Mouse (Mus musculus) neural tube, embryonic 14.5 days (tissue): Measurements from ENCODE around the gene Gpd1l. TPM values are rescaled to one million over a fixed set of nuclear protein-coding genes. Genes with fewer than 3 reads are reported as not detected.
"Not testable (repeated sequence)": the region's sequence is repeated elsewhere in the genome, so short reads cannot be mapped to it uniquely, and the experiment has no call there.

Experiments
- ATAC-seq: fragments of 200-750 bp; cut with Nextera tagmentation; 2 replicates; pipeline ENCODE4 v1.8.0; 2017; ENCODE audit warnings: low read depth, mild to moderate bottlenecking, moderate TSS enrichment, moderate library complexity
- H3K27ac ChIP-seq: fragments of 300-500 bp; sonication (generic); 2 replicates; pipeline ENCODE4 v1.5.1; 2014; ENCODE audit warnings: low read depth, mild to moderate bottlenecking, control low read depth, low read length, moderate library complexity, mixed read lengths
- H3K27me3 ChIP-seq: fragments of 300-500 bp; sonication (generic); 2 replicates; pipeline ENCODE4 v1.6.1; 2014; ENCODE audit warnings: low read length; ENCODE audit not compliant: control insufficient read depth, insufficient read depth
- H3K36me3 ChIP-seq: fragments of 300-500 bp; sonication (generic); 2 replicates; pipeline ENCODE4 v1.6.1; 2014; ENCODE audit warnings: low read length, mixed read lengths; ENCODE audit not compliant: control insufficient read depth, insufficient read depth
- H3K4me1 ChIP-seq: fragments of 300-500 bp; sonication (generic); 2 replicates; pipeline ENCODE4 v1.6.1; 2014; ENCODE audit warnings: low read length; ENCODE audit not compliant: control insufficient read depth, insufficient read depth
- H3K4me2 ChIP-seq: fragments of 300-500 bp; sonication (generic); 2 replicates; pipeline ENCODE4 v1.6.1; 2014; ENCODE audit warnings: mild to moderate bottlenecking, low read depth, low read length, control low read depth
- H3K4me3 ChIP-seq: fragments of 300-500 bp; sonication (generic); 2 replicates; pipeline ENCODE4 v1.5.1; 2014; ENCODE audit warnings: low read depth, low read length, control low read depth, mixed read lengths
- H3K9ac ChIP-seq: fragments of 300-500 bp; sonication (generic); replicated peaks from 2 replicates; pipeline ENCODE4 v1.6.1; 2014; ENCODE audit warnings: low read depth, mild to moderate bottlenecking, control low read depth, low read length, mixed read lengths
- H3K9me3 ChIP-seq: fragments of 300-500 bp; sonication (generic); 2 replicates; pipeline ENCODE4 v1.6.1; 2016; ENCODE audit warnings: low read length; ENCODE audit not compliant: control insufficient read depth
- WGBS: fragments of 180-500 bp; shearing (Covaris S2); extraction: QIAGEN DNeasy Blood & Tissue Kit; methylation state at CpG from one replicate; pipeline ENCODE4 v1.1.7; 2014; 5-methylcytosine and 5-hydroxymethylcytosine counted together
- polyA plus RNA-seq: library from polyadenylated mRNA; unstranded; fragments of >200 nt; fragmentation: Nextera tagmentation; extraction: Ambion mirVana; gene quantifications from 2 replicates; pipeline ENCODE4 v1.2.1, GENCODE M21; 2014

Gene Gpd1l
- polyA plus RNA-seq, result 24.9 and 26.0 TPM in 2 replicates

DNA sequence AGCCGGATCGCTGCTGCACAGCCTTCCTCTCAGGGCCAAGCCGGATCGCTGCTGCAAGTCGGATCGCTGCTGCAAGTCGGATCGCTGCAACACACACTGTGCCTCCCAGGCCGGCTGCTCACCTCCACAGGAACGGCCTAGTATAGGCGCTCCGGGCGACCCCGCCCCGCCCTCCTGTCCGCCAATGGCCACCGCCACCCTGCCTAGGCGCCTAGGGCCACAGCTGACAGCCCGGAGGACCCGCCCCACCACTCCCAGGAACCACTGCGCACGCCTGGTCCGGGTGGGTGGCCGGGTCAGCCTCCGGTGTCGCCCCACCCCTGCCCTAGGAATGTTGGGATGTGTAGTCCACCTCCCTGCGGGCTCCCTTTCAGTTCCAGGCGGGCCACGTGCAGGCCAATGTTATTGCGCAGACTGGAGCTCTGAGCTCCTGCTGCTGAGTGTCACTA is at the start of gene Gpd1l:
TSS of gene Gpd1l (minus strand) at position 265 of the 449 bp plus-strand sequence.
- WGBS, result under 1% methylated on average over 30 of the region's 30 CpGs
- peak within 1 kb of the TSS; percentile 73 for H3K4me3 ChIP-seq
- no peaks in the 10 kb centered on the region for H3K9me3 ChIP-seq
- peak; percentile 98 for ATAC-seq
- H3K9ac ChIP-seq, result peak within 1 kb of the TSS; percentile 80
- peak within 1 kb of the TSS; percentile 99 for H3K4me2 ChIP-seq
- H3K36me3 ChIP-seq, result no peaks in the 10 kb centered on the region
- H3K27ac ChIP-seq, result peak within 1 kb of the TSS; percentile 64
- no peaks in the 10 kb centered on the region for H3K27me3 ChIP-seq
- H3K4me1 ChIP-seq, result peaks cover 7% of the 10 kb centered on the region; the same call in 1 of the 2 replicates

DNA sequence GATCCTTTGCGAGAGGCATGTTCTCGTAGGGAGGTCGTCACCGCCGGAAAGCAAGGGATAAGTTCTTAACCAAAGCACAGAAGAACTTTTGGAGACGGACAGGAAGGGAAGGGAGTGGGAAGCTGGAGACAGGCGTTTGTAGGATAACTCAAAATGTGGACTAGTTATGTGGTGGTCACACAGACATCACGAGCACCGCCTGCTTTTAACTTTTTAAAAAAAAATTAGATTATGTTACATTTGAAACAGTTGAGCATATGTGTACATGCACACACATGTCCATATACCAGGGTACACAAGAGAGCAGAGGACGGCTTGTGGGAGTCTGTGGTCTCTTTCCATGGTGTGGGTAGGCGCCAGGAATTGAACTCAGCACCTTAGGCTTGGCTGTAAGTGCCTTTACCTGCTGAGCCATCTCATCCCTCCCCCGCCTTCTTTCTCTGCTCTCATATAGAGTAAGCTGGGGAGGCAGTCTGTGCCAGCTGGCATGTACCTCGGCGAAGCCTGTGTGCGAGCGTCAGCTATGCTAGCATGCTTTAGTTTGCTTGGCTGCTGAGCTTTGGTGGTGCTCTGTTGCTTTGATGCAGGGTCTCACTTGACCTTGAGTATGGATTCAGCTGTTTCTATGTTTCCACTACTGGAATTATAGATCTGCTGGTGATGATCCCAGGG is 49.0 kb upstream of the Gpd1l start, which contains the start of gene Rps27rt:
TSS of gene Rps27rt (minus strand) at position 51 of the 672 bp plus-strand sequence.
- H3K36me3 ChIP-seq, result no peaks in the 10 kb centered on the region
- 94% methylated on average over 16 of the region's 16 CpGs for WGBS
- H3K4me1 ChIP-seq, result peaks cover 6% of the 10 kb centered on the region; the same call in 1 of the 2 replicates
- no peak within 1 kb of the TSS for H3K9ac ChIP-seq
- H3K4me3 ChIP-seq, result no peak within 1 kb of the TSS
- no peaks in the 10 kb centered on the region for H3K27me3 ChIP-seq
- ATAC-seq, result no peak
- no peak within 1 kb of the TSS for H3K4me2 ChIP-seq
- H3K27ac ChIP-seq, result no peak within 1 kb of the TSS
- H3K9me3 ChIP-seq, result no peaks in the 10 kb centered on the region

DNA sequence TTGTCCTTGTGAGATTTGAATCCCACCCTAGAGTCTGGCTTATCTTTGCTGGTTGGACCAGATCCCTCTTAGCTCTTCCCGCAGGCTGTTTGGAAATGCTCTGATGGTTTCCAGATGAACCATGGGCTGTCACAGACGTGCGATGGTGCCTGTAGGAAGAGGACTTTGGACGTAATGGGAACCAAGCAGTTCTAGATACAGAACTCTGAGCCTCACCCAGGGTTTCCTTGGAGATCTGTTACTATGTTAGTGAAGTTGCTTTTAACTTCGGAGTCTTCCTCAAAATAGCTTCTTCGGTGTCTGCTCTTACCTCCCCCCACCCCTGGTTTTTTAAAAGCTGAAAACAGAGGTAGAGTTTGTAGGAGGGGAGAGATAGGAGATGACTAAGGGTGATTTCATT is 46.2 kb upstream of the Gpd1l start:
- no peak for ATAC-seq
- Histone ChIP-seq H3K9ac (no peak overlapping the region), H3K9me3 (no peaks in the 10 kb centered on the region), H3K36me3 (no peaks in the 10 kb centered on the region), H3K27me3 (no peaks in the 10 kb centered on the region), H3K4me3 (no peak overlapping the region), H3K27ac (no peak overlapping the region), H3K4me1 (peaks cover 6% of the 10 kb centered on the region; the same call in 1 of the 2 replicates), H3K4me2 (peak overlapping the region; percentile 83; the same call in 1 of the 2 replicates)
- 74% methylated on average over 6 of the region's 6 CpGs for WGBS

DNA sequence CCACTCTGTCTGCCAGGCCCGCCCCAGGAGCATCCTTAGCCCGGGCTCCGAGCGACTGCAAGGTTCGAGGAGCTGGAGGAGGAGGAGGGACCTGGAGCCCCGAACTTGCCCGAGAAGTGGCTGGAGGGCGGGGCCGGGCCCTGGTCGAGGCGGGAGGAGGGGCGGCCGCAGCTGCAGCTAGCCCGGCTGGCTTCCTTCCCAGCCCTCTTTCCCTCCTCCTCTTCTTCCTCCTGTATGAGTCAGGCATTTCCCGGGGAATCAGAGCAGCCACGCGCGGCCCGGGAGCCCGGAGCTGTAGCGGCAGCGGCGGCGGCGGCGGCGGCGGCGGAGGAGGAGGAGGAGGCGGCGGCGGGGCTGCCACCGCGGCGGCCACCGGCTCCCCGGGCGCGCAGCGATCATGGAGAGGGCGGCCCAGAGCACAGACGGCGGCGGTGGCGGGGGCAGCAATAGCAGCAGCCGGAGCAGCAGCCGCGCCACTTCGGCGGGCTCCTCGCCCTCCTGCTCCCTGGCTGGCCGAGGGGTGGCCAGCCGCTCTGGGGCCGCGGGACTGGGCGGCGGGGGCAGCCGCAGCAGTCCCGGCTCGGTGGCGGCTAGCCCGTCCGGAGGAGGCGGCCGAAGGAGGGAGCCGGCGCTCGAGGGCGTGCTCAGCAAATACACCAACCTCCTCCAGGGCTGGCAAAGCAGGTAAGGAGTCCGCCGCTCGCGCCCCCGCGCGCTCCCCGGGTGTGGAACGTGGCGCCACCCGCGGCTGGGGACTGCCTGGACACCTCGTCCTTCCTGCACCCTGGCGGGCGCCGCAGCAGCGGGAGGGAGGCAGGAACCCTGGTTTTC is 44.7 kb upstream of the Gpd1l start, which contains the start of gene Osbpl10:
TSS of gene Osbpl10 (plus strand) at position 289 of the 831 bp plus-strand sequence.
- Histone ChIP-seq H3K4me1 (peaks cover 6% of the 10 kb centered on the region; the same call in 1 of the 2 replicates), H3K27ac (peak within 1 kb of the TSS; percentile 78), H3K4me2 (peak within 1 kb of the TSS; percentile 83), H3K9me3 (no peaks in the 10 kb centered on the region), H3K4me3 (peak within 1 kb of the TSS; percentile 73), H3K27me3 (no peaks in the 10 kb centered on the region), H3K36me3 (no peaks in the 10 kb centered on the region), H3K9ac (peak within 1 kb of the TSS; percentile 83)
- peak; percentile 86 for ATAC-seq
- under 1% methylated on average over 49 of the region's 86 CpGs for WGBS

DNA sequence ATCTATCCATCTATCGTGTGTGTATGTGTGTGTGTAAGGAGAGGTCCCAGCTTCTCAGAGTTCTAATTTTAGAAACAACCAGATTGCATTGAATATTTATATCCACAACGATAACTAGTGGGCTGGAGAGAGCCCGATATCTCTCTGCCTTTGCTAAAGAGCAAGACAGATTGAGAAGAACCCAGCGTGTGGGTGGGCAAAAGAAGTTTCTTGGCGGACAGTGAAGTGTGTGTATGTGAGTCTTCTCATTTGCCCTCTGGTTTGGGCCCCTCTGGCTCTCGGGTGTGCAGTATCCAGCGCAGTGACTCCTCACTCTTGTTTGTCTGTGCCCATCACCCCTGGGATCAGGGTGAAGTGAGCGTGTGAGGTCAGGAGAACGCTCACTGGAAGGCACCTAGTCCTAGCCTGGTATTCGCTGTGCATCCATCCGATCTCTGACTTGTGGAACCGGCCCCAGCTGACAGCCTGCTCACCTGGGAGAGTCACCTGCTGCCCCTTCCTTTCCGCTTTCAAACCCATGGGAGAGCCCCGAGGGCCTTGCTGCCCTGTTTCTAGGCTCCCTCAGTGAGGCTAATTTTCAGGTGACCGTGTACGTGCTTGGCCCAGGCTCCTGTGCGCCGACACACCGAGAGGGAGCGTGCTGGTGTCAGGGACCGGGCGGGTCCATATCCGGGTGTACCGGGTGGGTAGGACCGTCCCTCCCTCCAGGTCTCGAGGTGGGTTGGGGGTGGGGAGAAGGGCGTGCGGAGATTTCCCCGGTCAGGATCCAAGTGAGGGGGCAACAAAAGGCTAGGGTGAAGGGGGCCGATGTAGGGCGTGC is 43.9 kb upstream of the Gpd1l start:
- WGBS, result 8% methylated on average over 31 of the region's 31 CpGs
- peak overlapping the region; percentile 78 for H3K27ac ChIP-seq

DNA sequence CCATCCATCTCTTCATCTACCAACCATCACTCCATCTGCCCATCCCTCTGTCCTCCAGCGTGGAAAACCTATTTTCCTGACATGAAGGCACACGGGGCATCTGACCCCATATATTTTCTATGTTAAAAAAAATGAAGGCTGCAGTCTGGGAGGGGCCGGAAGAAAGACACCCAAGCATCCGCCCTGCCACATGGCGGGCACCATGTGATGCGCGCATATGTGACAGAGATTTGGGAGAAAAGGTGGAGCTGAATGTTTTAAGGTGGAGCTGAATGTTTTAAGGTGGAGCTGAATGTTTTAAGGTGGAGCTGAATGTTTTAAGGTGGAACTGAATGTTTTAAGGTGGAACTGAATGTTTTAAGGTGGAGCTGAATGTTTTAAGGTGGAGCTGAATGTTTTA is 32.5 kb upstream of the Gpd1l start:
- H3K36me3 ChIP-seq, ATAC-seq, H3K27me3 ChIP-seq, H3K27ac ChIP-seq, H3K9me3 ChIP-seq, H3K4me2 ChIP-seq, H3K9ac ChIP-seq, H3K4me3 ChIP-seq, H3K4me1 ChIP-seq: not testable (repeated sequence)
- WGBS, result 82% methylated on average over 7 of the region's 7 CpGs

More for the DNA sequence above, 43.9 kb upstream of the Gpd1l start:
- ATAC-seq, result peak; percentile 56
- H3K27me3 ChIP-seq, result no peaks in the 10 kb centered on the region
- peak overlapping the region; percentile 83 for H3K4me2 ChIP-seq
- no peaks in the 10 kb centered on the region for H3K9me3 ChIP-seq
- peak overlapping the region; percentile 83 for H3K9ac ChIP-seq
- peaks cover 6% of the 10 kb centered on the region; the same call in 1 of the 2 replicates for H3K4me1 ChIP-seq
- peak overlapping the region; percentile 73 for H3K4me3 ChIP-seq
- H3K36me3 ChIP-seq, result no peaks in the 10 kb centered on the region

DNA sequence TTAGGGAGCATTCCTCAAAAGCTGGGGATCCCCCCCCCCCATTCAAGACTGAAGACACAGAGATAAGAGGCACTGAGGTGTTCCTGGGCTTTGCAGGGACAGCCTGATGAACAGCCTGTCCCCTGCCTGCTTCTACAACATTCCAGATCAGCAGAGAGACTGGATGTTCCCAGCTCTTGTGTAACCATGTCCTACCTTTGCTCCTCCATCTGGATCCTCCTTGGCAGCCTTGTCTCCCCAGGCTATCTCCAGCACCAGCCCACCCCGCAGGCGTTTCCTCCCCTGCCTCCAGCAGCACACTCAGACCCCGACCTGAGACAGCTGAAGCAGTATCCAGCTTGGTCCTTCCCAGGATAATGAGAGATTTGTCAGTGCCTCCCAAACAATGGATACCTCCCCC is 30.3 kb upstream of the Gpd1l start:
- no peaks in the 10 kb centered on the region for H3K36me3 ChIP-seq
- WGBS, result 59% methylated on average over 3 of the region's 3 CpGs
- H3K9ac ChIP-seq, result no peak overlapping the region
- H3K27me3 ChIP-seq, result no peaks in the 10 kb centered on the region
- no peak overlapping the region for H3K27ac ChIP-seq
- H3K9me3 ChIP-seq, result no peaks in the 10 kb centered on the region
- H3K4me1 ChIP-seq, result no peaks in the 10 kb centered on the region
- no peak overlapping the region for H3K4me3 ChIP-seq
- no peak overlapping the region for H3K4me2 ChIP-seq
- no peak for ATAC-seq

DNA sequence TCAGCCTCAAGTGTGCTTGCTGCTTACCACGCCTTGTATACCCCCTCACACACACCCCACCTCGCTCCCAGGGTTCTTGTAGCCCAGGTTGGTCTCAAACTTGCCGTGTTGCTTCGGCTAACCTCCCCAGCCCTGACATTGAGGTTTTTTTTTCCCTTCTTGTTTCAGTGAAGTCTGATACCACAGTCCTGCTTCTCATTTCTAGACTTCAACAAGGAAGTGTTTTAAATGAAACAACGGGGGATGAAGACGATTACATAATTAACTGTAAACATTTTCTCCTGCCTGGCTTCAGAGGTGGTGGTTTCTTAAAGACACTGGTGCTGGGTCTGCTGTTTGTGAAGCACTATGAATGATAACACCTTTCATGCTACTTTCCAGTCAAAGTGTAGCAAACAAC is 27.1 kb upstream of the Gpd1l start:
- WGBS, result 85% methylated on average over 6 of the region's 6 CpGs
- no peak overlapping the region for H3K4me3 ChIP-seq
- H3K27ac ChIP-seq, result no peak overlapping the region
- no peak overlapping the region for H3K4me2 ChIP-seq
- no peaks in the 10 kb centered on the region for H3K4me1 ChIP-seq
- H3K36me3 ChIP-seq, result no peaks in the 10 kb centered on the region
- no peaks in the 10 kb centered on the region for H3K9me3 ChIP-seq
- no peaks in the 10 kb centered on the region for H3K27me3 ChIP-seq
- H3K9ac ChIP-seq, result no peak overlapping the region
- no peak for ATAC-seq
